Mouse (Mus musculus) kidney, embryonic 16.5 days (tissue): ENCODE measurements around the gene Prc1. TPM values are rescaled to one million over a fixed set of nuclear protein-coding genes. Genes with fewer than 3 reads are reported as not detected.

Source experiments
- ATAC-seq: fragments of 200-750 bp; cut with Nextera tagmentation; 2 replicates; pipeline ENCODE4 v1.8.0; 2017; ENCODE audit warnings: moderate TSS enrichment; ENCODE audit not compliant: low FRiP score, low TSS enrichment
- H3K27ac ChIP-seq: fragments of 300-500 bp; sonication (generic); 2 replicates; pipeline ENCODE4 v1.5.1; 2014; ENCODE audit warnings: low read length
- H3K27me3 ChIP-seq: fragments of 300-500 bp; sonication (generic); 2 replicates; pipeline ENCODE4 v1.6.1; 2014; ENCODE audit warnings: low read length, control low read depth, mixed read lengths; ENCODE audit not compliant: insufficient read depth
- H3K36me3 ChIP-seq: fragments of 300-500 bp; sonication (generic); 2 replicates; pipeline ENCODE4 v1.6.1; 2014; ENCODE audit warnings: low read length, control low read depth, mixed read lengths; ENCODE audit not compliant: insufficient read depth
- H3K4me1 ChIP-seq: fragments of 300-500 bp; sonication (generic); 2 replicates; pipeline ENCODE4 v1.6.1; 2014; ENCODE audit warnings: low read length, control low read depth, mixed read lengths; ENCODE audit not compliant: insufficient read depth
- H3K4me2 ChIP-seq: fragments of 300-500 bp; sonication (generic); replicated peaks from 2 replicates; pipeline ENCODE4 v1.6.1; 2014; ENCODE audit warnings: low read depth, low read length
- H3K4me3 ChIP-seq: fragments of 300-500 bp; sonication (generic); 2 replicates; pipeline ENCODE4 v1.5.1; 2014; ENCODE audit warnings: mild to moderate bottlenecking, low read length
- H3K9ac ChIP-seq: fragments of 300-500 bp; sonication (generic); replicated peaks from 2 replicates; pipeline ENCODE4 v1.6.1; 2014; ENCODE audit warnings: low read length
- H3K9me3 ChIP-seq: fragments of 300-500 bp; sonication (generic); 2 replicates; pipeline ENCODE4 v1.6.1; 2016; ENCODE audit warnings: low read length, control low read depth
- WGBS: fragments of 180-500 bp; shearing (Covaris S2); extraction: QIAGEN DNeasy Blood & Tissue Kit; methylation state at CpG from one replicate; pipeline ENCODE4 v1.1.7; 2014; 5-methylcytosine and 5-hydroxymethylcytosine counted together
- polyA plus RNA-seq: library from polyadenylated mRNA; unstranded; fragments of >200 nt; fragmentation: Nextera tagmentation; extraction: Ambion mirVana; gene quantifications from 2 replicates; pipeline ENCODE4 v1.2.1, GENCODE M21; 2015

Prc1 gene
- polyA plus RNA-seq, 1 experiment from 2014 or later = 146 TPM

GRCm38 (mm10) chr7:80301522-80301921 is 7.3 kb downstream of the Prc1 start:
- Histone ChIP-seq H3K4me3 (no peak overlapping the region), H3K4me2 (no peak overlapping the region), H3K27ac (no peak overlapping the region), H3K27me3 (no peaks in the 10 kb centered on the region), H3K9ac (no peak overlapping the region), H3K36me3 (peaks cover 53% of the 10 kb centered on the region), H3K4me1 (peaks cover 13% of the 10 kb centered on the region; the same call in 1 of the 2 replicates), H3K9me3 (no peaks in the 10 kb centered on the region)
- ATAC-seq = no peak
- WGBS = 77% methylated on average over 2 of the region's 2 CpGs

- H3K27me3 ChIP-seq = no peaks in the 10 kb centered on the region
- H3K4me2 ChIP-seq = no peak overlapping the region
- no peaks in the 10 kb centered on the region for H3K9me3 ChIP-seq
- 77% methylated on average over 3 of the region's 3 CpGs for WGBS
- no peaks in the 10 kb centered on the region for H3K4me1 ChIP-seq
- ATAC-seq = no peak
- H3K4me3 ChIP-seq = no peak overlapping the region
- H3K9ac ChIP-seq = no peak overlapping the region
- peaks cover 71% of the 10 kb centered on the region for H3K36me3 ChIP-seq
- H3K27ac ChIP-seq = no peak overlapping the region
Observed at GRCm38 (mm10) chr7:80307766-80308165, 13.5 kb downstream of the Prc1 start.

- H3K27ac ChIP-seq = no peak overlapping the region
- H3K4me2 ChIP-seq = no peak overlapping the region
- H3K27me3 ChIP-seq = no peaks in the 10 kb centered on the region
- H3K36me3 ChIP-seq = peaks cover 81% of the 10 kb centered on the region
- no peaks in the 10 kb centered on the region for H3K4me1 ChIP-seq
- no peak overlapping the region for H3K4me3 ChIP-seq
- WGBS = 78% methylated on average over 7 of the region's 7 CpGs
- no peaks in the 10 kb centered on the region for H3K9me3 ChIP-seq
- no peak overlapping the region for H3K9ac ChIP-seq
- no peak for ATAC-seq
Observed at GRCm38 (mm10) chr7:80310771-80311170, 16.5 kb downstream of the Prc1 start.

GRCm38 (mm10) chr7:80315733-80316132 is 21.5 kb downstream of the Prc1 start:
- Histone ChIP-seq H3K27me3 (no peaks in the 10 kb centered on the region), H3K4me2 (no peak overlapping the region), H3K9me3 (no peaks in the 10 kb centered on the region), H3K36me3 (peaks cover 71% of the 10 kb centered on the region), H3K4me3 (no peak overlapping the region), H3K27ac (no peak overlapping the region), H3K4me1 (no peaks in the 10 kb centered on the region), H3K9ac (no peak overlapping the region)
- WGBS = 81% methylated on average over 2 of the region's 2 CpGs
- no peak for ATAC-seq

- H3K36me3 ChIP-seq = peaks cover 57% of the 10 kb centered on the region
Observed at GRCm38 (mm10) chr7:80317439-80318115, 23.3 kb downstream of the Prc1 start.

GRCm38 (mm10) chr7:80318670-80319069 is 24.4 kb downstream of the Prc1 start:
- Histone ChIP-seq H3K27ac (no peak overlapping the region), H3K36me3 (peaks cover 46% of the 10 kb centered on the region), H3K4me3 (no peak overlapping the region), H3K4me1 (peaks cover 10% of the 10 kb centered on the region), H3K27me3 (no peaks in the 10 kb centered on the region), H3K9ac (no peak overlapping the region), H3K9me3 (no peaks in the 10 kb centered on the region), H3K4me2 (no peak overlapping the region)
- 94% methylated on average over 4 of the region's 4 CpGs for WGBS
- no peak for ATAC-seq

More at GRCm38 (mm10) chr7:80317439-80318115, 23.3 kb downstream of the Prc1 start:
- no peaks in the 10 kb centered on the region for H3K9me3 ChIP-seq
- no peak for ATAC-seq
- no peak overlapping the region for H3K4me3 ChIP-seq
- 68% methylated on average over 1 of the region's 1 CpGs for WGBS
- no peak overlapping the region for H3K27ac ChIP-seq
- H3K27me3 ChIP-seq = no peaks in the 10 kb centered on the region
- H3K4me2 ChIP-seq = no peak overlapping the region
- 0 out of 2 replicates have a peak, but pooled peaks cover 3% of the 10 kb centered on the region for H3K4me1 ChIP-seq
- no peak overlapping the region for H3K9ac ChIP-seq

- no peak for ATAC-seq
- H3K9ac ChIP-seq = no peak overlapping the region
- no peak overlapping the region for H3K4me3 ChIP-seq
- H3K27me3 ChIP-seq = no peaks in the 10 kb centered on the region
- H3K4me1 ChIP-seq = peaks cover 11% of the 10 kb centered on the region
- no peaks in the 10 kb centered on the region for H3K9me3 ChIP-seq
- WGBS = 84% methylated on average over 19 of the region's 19 CpGs
- H3K4me2 ChIP-seq = no peak overlapping the region
- no peak overlapping the region for H3K27ac ChIP-seq
- peaks cover 34% of the 10 kb centered on the region for H3K36me3 ChIP-seq
Observed at GRCm38 (mm10) chr7:80319846-80320496, 25.7 kb downstream of the Prc1 start.

- no peaks in the 10 kb centered on the region for H3K9me3 ChIP-seq
- 12% methylated on average over 8 of the region's 8 CpGs for WGBS
- peak overlapping the region; percentile 83 for H3K9ac ChIP-seq
- ATAC-seq = no peak
- H3K27me3 ChIP-seq = no peaks in the 10 kb centered on the region
- H3K27ac ChIP-seq = peak overlapping the region; percentile 94
- H3K36me3 ChIP-seq = peaks cover 41% of the 10 kb centered on the region
- H3K4me1 ChIP-seq = peaks cover 14% of the 10 kb centered on the region
- H3K4me3 ChIP-seq = peak overlapping the region; percentile 80
- H3K4me2 ChIP-seq = peak overlapping the region; percentile 88
Observed at GRCm38 (mm10) chr7:80323336-80323735, 29.1 kb downstream of the Prc1 start.

- Histone ChIP-seq H3K9me3 (no peaks in the 10 kb centered on the region), H3K27ac (peak within 1 kb of the TSS; percentile 94), H3K36me3 (peaks cover 44% of the 10 kb centered on the region), H3K4me1 (peaks cover 14% of the 10 kb centered on the region), H3K9ac (peak within 1 kb of the TSS; percentile 83), H3K4me3 (peak within 1 kb of the TSS; percentile 80), H3K27me3 (no peaks in the 10 kb centered on the region), H3K4me2 (peak within 1 kb of the TSS; percentile 88)
- ATAC-seq = peak; percentile 99
- WGBS = 1% methylated on average over 38 of the region's 38 CpGs
Observed at GRCm38 (mm10) chr7:80324043-80324815, 30.0 kb downstream of the Prc1 start, which contains the start of gene Rccd1. Gene Rccd1, minus strand, starts transcription at chr7:80324454.
